Mouse (Mus musculus) kidney, postnatal 0 days (tissue): ENCODE measurements at regions not wholly inside any gene's neighbourhood (a gene's known extent, or its start where the extent isn't known, plus 50 kb on each side); places are given as distances from the start of the nearest gene placed in this dataset.

ENCODE experiments used
- ATAC-seq: fragments of 200-750 bp; cut with Nextera tagmentation; replicated peaks from 2 replicates; pipeline ENCODE4 v1.8.0; 2017; ENCODE audit warnings: low read depth, moderate number of reproducible peaks, moderate TSS enrichment, moderate library complexity; ENCODE audit not compliant: low FRiP score
- DNase-seq: peaks from one replicate; pipeline ENCODE4 v3.0.0-alpha.2; 2016; ENCODE audit warnings: low spot score
- H3K27ac ChIP-seq: fragments of 300-500 bp; sonication (generic); 2 replicates; pipeline ENCODE4 v1.5.1; 2014; ENCODE audit warnings: mild to moderate bottlenecking
- H3K27me3 ChIP-seq: fragments of 300-500 bp; sonication (generic); 2 replicates; pipeline ENCODE4 v1.6.1; 2014; ENCODE audit warnings: low read length, mixed read lengths; ENCODE audit not compliant: insufficient read depth
- H3K36me3 ChIP-seq: fragments of 300-500 bp; sonication (generic); 2 replicates; pipeline ENCODE4 v1.6.1; 2014; ENCODE audit warnings: low read length, mixed read lengths; ENCODE audit not compliant: insufficient read depth
- H3K4me1 ChIP-seq: fragments of 300-500 bp; sonication (generic); replicated peaks from 2 replicates; pipeline ENCODE4 v1.6.1; 2014; ENCODE audit warnings: antibody characterized with exemption, low read length, mixed read lengths; ENCODE audit not compliant: insufficient read depth
- H3K4me2 ChIP-seq: fragments of 300-500 bp; sonication (generic); 2 replicates; pipeline ENCODE4 v1.6.1; 2014; ENCODE audit warnings: mild to moderate bottlenecking, low read length, moderate library complexity, mixed read lengths
- H3K4me3 ChIP-seq: fragments of 300-500 bp; sonication (generic); replicated peaks from 2 replicates; pipeline ENCODE4 v1.5.1; 2014; ENCODE audit warnings: low read depth, low read length
- H3K9ac ChIP-seq: fragments of 300-500 bp; sonication (generic); 2 replicates; pipeline ENCODE4 v1.6.1; 2014; ENCODE audit warnings: low read depth, low read length
- H3K9me3 ChIP-seq: fragments of 300-500 bp; sonication (generic); replicated peaks from 2 replicates; pipeline ENCODE4 v1.6.1; 2016; ENCODE audit warnings: low read length, inconsistent platforms, mixed read lengths
- CTCF ChIP-seq: IDR thresholded peaks from 2 replicates; pipeline ENCODE4 v1.5.1; 2016; ENCODE audit warnings: antibody characterized with exemption, low read depth, mild to moderate bottlenecking, moderate library complexity
- WGBS: fragments of 180-500 bp; shearing (Covaris S2); extraction: QIAGEN DNeasy Blood & Tissue Kit; methylation state at CpG from one replicate; pipeline ENCODE4 v1.1.7; 2014; 5-methylcytosine and 5-hydroxymethylcytosine counted together

DNA sequence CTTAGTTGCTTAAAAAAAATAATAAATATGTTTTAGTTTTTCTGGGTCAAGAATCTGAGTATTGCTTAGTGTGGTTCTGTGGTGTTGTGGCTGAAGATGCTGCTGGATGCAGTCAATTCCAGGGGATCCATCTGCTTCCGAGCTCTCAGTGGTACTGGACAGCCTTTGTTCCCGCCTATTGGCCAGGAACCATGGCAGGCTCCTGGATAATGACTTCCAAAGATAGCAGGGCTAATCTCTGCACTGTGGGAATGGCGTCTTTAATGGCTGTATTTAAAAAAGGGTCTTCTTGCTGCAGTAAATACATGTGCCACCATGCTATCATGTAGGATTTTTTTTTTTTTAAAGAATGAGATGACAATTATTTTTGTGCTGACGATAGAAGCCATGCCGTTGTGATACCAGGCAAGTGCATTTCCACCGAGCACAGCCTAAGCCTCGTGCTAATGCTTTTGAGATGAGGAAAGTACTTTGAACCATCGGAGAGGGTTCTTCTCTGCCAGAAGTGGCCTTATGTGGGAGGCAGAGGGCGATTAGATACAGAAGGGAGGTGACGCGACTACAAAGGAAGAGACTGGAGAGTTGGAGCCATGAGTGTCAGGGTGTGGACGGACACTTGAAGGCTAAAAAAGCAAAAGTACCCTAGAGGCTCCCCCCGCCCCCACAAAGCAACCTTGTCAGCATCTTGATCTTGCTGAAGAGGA is 50.7 kb upstream of the Rgs8 start:
- H3K4me1 ChIP-seq: no peaks in the 10 kb centered on the region
- no peak for ATAC-seq

GRCm38 (mm10) chr1:153602632-153602965 is 50.2 kb upstream of the Rgs8 start:
- Histone ChIP-seq H3K9ac (no peak overlapping the region), H3K27me3 (no peaks in the 10 kb centered on the region), H3K4me3 (no peak overlapping the region), H3K4me1 (no peaks in the 10 kb centered on the region), H3K36me3 (no peaks in the 10 kb centered on the region), H3K27ac (no peak overlapping the region), H3K4me2 (no peak overlapping the region), H3K9me3 (no peaks in the 10 kb centered on the region)
- ATAC-seq (no peak), DNase-seq (peak; percentile 30)
- TF ChIP-seq CTCF: no peak
- 44% methylated on average over 4 of the region's 4 CpGs for WGBS

More for the DNA sequence above, 50.7 kb upstream of the Rgs8 start:
- Histone ChIP-seq H3K4me2 (no peak overlapping the region), H3K9ac (no peak overlapping the region), H3K9me3 (no peaks in the 10 kb centered on the region), H3K27ac (no peak overlapping the region), H3K4me3 (no peak overlapping the region), H3K36me3 (no peaks in the 10 kb centered on the region), H3K27me3 (no peaks in the 10 kb centered on the region)
- TF ChIP-seq CTCF: no peak
- DNase-seq: peak; percentile 37
- WGBS: 39% methylated on average over 13 of the region's 13 CpGs
